Mouse (Mus musculus): Measurements from ENCODE around the gene Rbpms2. TPM values are rescaled to one million over a fixed set of nuclear protein-coding genes. Genes with fewer than 3 reads are reported as not detected.
A peak's percentile ranks its signal among the peaks of the same experiment; 100 is the strongest.

The Rbpms2 gene
- total RNA-seq, 1 experiment = 44.7 TPM

- in situ Hi-C loops (cut with MboI; ENCODE audit: low sequenced_read_pairs in 2 of 2, unreplicated experiment in 2 of 2) = no loop called here
- H3K27ac ChIP-seq (ENCODE audit: insufficient read depth, low read depth, low read length, poor library complexity, severe bottlenecking) = peak overlapping the region; percentile 44
- TF ChIP-seq CHD2 (IDR thresholded peaks at IDR 0.05; ENCODE audit: low read depth, low read length) (no peak), MAFK (IDR thresholded peaks at IDR 0.05; ENCODE audit: insufficient read depth, low read depth, low read length) (no peak), ZC3H11A (IDR thresholded peaks at IDR 0.05; ENCODE audit: borderline replicate concordance, low read depth, low read length) (no peak), HCFC1 (IDR thresholded peaks at IDR 0.05; ENCODE audit: borderline replicate concordance, insufficient read depth, low read length) (no peak), ZNF384 (IDR thresholded peaks at IDR 0.05; ENCODE audit: low read depth, low read length) (no peak)
- peak; percentile 47 for DNase-seq (ENCODE audit: low read depth, low spot score)
- H3K9ac ChIP-seq (ENCODE audit: insufficient read depth, low read depth, low read length, poor library complexity, severe bottlenecking) = peak overlapping the region; percentile 11; the same call in 1 of the 2 replicates
- H3K4me1 ChIP-seq (ENCODE audit: control insufficient read depth in 2 of 2, insufficient read depth in 2 of 2, low read length in 2 of 2, poor library complexity in 1 of 2) = peaks cover 6 to 14% of the 10 kb centered on the region in 2 experiments; a peak in 3 of 4 replicates
- H3K9me3 ChIP-seq (ENCODE audit: control insufficient read depth, insufficient read depth, low read depth, low read length) = no peaks in the 10 kb centered on the region
- no peaks in the 10 kb centered on the region for H3K36me3 ChIP-seq (ENCODE audit: control insufficient read depth, insufficient read depth, low read length, poor library complexity, severe bottlenecking)
- 0 out of 4 replicates have a peak overlapping the region, but pooled peaks of 1 of the 2 experiments have one; percentile 23 for H3K4me3 ChIP-seq (ENCODE audit: insufficient read depth in 1 of 2, low read depth in 1 of 2, low read length in 2 of 2, poor library complexity in 1 of 2, severe bottlenecking in 1 of 2)
Measured at GRCm38 (mm10) chr9:65671431-65671931, 42.0 kb downstream of the Rbpms2 start.

- Histone ChIP-seq H3K36me3 (ENCODE audit: control insufficient read depth, insufficient read depth, low read length, poor library complexity, severe bottlenecking) (no peaks in the 10 kb centered on the region), H3K9ac (ENCODE audit: insufficient read depth, low read depth, low read length, poor library complexity, severe bottlenecking) (no peak overlapping the region), H3K9me3 (ENCODE audit: control insufficient read depth, insufficient read depth, low read depth, low read length) (no peaks in the 10 kb centered on the region), H3K27ac (ENCODE audit: insufficient read depth, low read depth, low read length, poor library complexity, severe bottlenecking) (no peak overlapping the region), H3K4me3 (ENCODE audit: insufficient read depth in 1 of 2, low read depth in 1 of 2, low read length in 2 of 2, poor library complexity in 1 of 2, severe bottlenecking in 1 of 2) (no peak overlapping the region), H3K4me1 (ENCODE audit: control insufficient read depth in 2 of 2, insufficient read depth in 2 of 2, low read length in 2 of 2, poor library complexity in 1 of 2) (peaks cover 6 to 14% of the 10 kb centered on the region in 2 experiments; a peak in 3 of 4 replicates)
- no peak for TF ChIP-seq HCFC1 (IDR thresholded peaks at IDR 0.05; ENCODE audit: borderline replicate concordance, insufficient read depth, low read length)
- TF ChIP-seq CHD2 (IDR thresholded peaks at IDR 0.05; ENCODE audit: low read depth, low read length) = no peak
- TF ChIP-seq MAFK (IDR thresholded peaks at IDR 0.05; ENCODE audit: insufficient read depth, low read depth, low read length) = no peak
- TF ChIP-seq ZNF384 (IDR thresholded peaks at IDR 0.05; ENCODE audit: low read depth, low read length) = no peak
- TF ChIP-seq ZC3H11A (IDR thresholded peaks at IDR 0.05; ENCODE audit: borderline replicate concordance, low read depth, low read length) = no peak
- in situ Hi-C loops (cut with MboI; ENCODE audit: low sequenced_read_pairs in 2 of 2, unreplicated experiment in 2 of 2) = no loop called here
- no peak for DNase-seq (ENCODE audit: low read depth, low spot score)
Measured at GRCm38 (mm10) chr9:65672996-65673395, 43.5 kb downstream of the Rbpms2 start.

GRCm38 (mm10) chr9:65675461-65676357 lies 46.3 kb downstream of the Rbpms2 start:
- Histone ChIP-seq H3K9me3 (ENCODE audit: control insufficient read depth, insufficient read depth, low read depth, low read length) (no peaks in the 10 kb centered on the region), H3K4me1 (ENCODE audit: control insufficient read depth in 2 of 2, insufficient read depth in 2 of 2, low read length in 2 of 2, poor library complexity in 1 of 2) (peaks cover 7 to 23% of the 10 kb centered on the region in 2 experiments), H3K9ac (ENCODE audit: insufficient read depth, low read depth, low read length, poor library complexity, severe bottlenecking) (no peak overlapping the region), H3K4me3 (ENCODE audit: insufficient read depth in 1 of 2, low read depth in 1 of 2, low read length in 2 of 2, poor library complexity in 1 of 2, severe bottlenecking in 1 of 2) (peak overlapping the region in 1 of 2 experiments; percentile 69; a peak in 2 of 4 replicates), H3K27ac (ENCODE audit: insufficient read depth, low read depth, low read length, poor library complexity, severe bottlenecking) (no peak overlapping the region), H3K36me3 (ENCODE audit: control insufficient read depth, insufficient read depth, low read length, poor library complexity, severe bottlenecking) (no peaks in the 10 kb centered on the region)
- TF ChIP-seq ZC3H11A (IDR thresholded peaks at IDR 0.05; ENCODE audit: borderline replicate concordance, low read depth, low read length) (no peak), HCFC1 (IDR thresholded peaks at IDR 0.05; ENCODE audit: borderline replicate concordance, insufficient read depth, low read length) (no peak), ZNF384 (IDR thresholded peaks at IDR 0.05; ENCODE audit: low read depth, low read length) (no peak), CHD2 (IDR thresholded peaks at IDR 0.05; ENCODE audit: low read depth, low read length) (no peak), MAFK (IDR thresholded peaks at IDR 0.05; ENCODE audit: insufficient read depth, low read depth, low read length) (no peak)
- in situ Hi-C loops (cut with MboI; ENCODE audit: low sequenced_read_pairs in 2 of 2, unreplicated experiment in 2 of 2) = no loop called here
- no peak for DNase-seq (ENCODE audit: low read depth, low spot score)

- peak overlapping the region; percentile 83 to 84 for H3K4me3 ChIP-seq (ENCODE audit: insufficient read depth in 1 of 2, low read depth in 1 of 2, low read length in 2 of 2, poor library complexity in 1 of 2, severe bottlenecking in 1 of 2)
- TF ChIP-seq ZC3H11A (IDR thresholded peaks at IDR 0.05; ENCODE audit: borderline replicate concordance, low read depth, low read length) = no peak
- TF ChIP-seq ZNF384 (IDR thresholded peaks at IDR 0.05; ENCODE audit: low read depth, low read length) = no peak
- no peak for TF ChIP-seq HCFC1 (IDR thresholded peaks at IDR 0.05; ENCODE audit: borderline replicate concordance, insufficient read depth, low read length)
- no peak for TF ChIP-seq MAFK (IDR thresholded peaks at IDR 0.05; ENCODE audit: insufficient read depth, low read depth, low read length)
- DNase-seq (ENCODE audit: low read depth, low spot score) = peak; percentile 92
- H3K4me1 ChIP-seq (ENCODE audit: control insufficient read depth in 2 of 2, insufficient read depth in 2 of 2, low read length in 2 of 2, poor library complexity in 1 of 2) = peaks cover 9 to 20% of the 10 kb centered on the region in 2 experiments
- in situ Hi-C loops (cut with MboI; ENCODE audit: low sequenced_read_pairs in 2 of 2, unreplicated experiment in 2 of 2) = no loop called here
- no peaks in the 10 kb centered on the region for H3K9me3 ChIP-seq (ENCODE audit: control insufficient read depth, insufficient read depth, low read depth, low read length)
- peak overlapping the region; percentile 57; the same call in 1 of the 2 replicates for H3K27ac ChIP-seq (ENCODE audit: insufficient read depth, low read depth, low read length, poor library complexity, severe bottlenecking)
- peak overlapping the region; percentile 88 for H3K9ac ChIP-seq (ENCODE audit: insufficient read depth, low read depth, low read length, poor library complexity, severe bottlenecking)
- H3K36me3 ChIP-seq (ENCODE audit: control insufficient read depth, insufficient read depth, low read length, poor library complexity, severe bottlenecking) = no peaks in the 10 kb centered on the region
Measured at GRCm38 (mm10) chr9:65676358-65677118, 47.1 kb downstream of the Rbpms2 start.

All from ES-E14 (cell line).